Mouse (Mus musculus) embryonic facial prominence, embryonic 14.5 days (tissue): ENCODE data around the gene Zfp429. TPM values are rescaled to one million over a fixed set of nuclear protein-coding genes. Genes with fewer than 3 reads are reported as not detected.
"Not testable (repeated sequence)": the region's sequence is repeated elsewhere in the genome, so short reads cannot be mapped to it uniquely, and the experiment has no call there.

Experiments
- ATAC-seq: fragments of 200-750 bp; cut with Nextera tagmentation; 2 replicates; pipeline ENCODE4 v1.8.0; 2017; ENCODE audit warnings: low read depth, moderate number of reproducible peaks, moderate TSS enrichment
- DNase-seq: peaks from one replicate; pipeline ENCODE4 v3.0.0-alpha.2; 2015; ENCODE audit warnings: low spot score
- H3K27ac ChIP-seq: fragments of 300-500 bp; sonication (generic); replicated peaks from 2 replicates; pipeline ENCODE4 v1.5.1; 2014; ENCODE audit warnings: low read depth, mild to moderate bottlenecking, low read length, moderate library complexity
- H3K27me3 ChIP-seq: fragments of 300-500 bp; sonication (generic); replicated peaks from 2 replicates; pipeline ENCODE4 v1.6.1; 2014; ENCODE audit warnings: low read length; ENCODE audit not compliant: control insufficient read depth, insufficient read depth
- H3K36me3 ChIP-seq: fragments of 300-500 bp; sonication (generic); 2 replicates; pipeline ENCODE4 v1.6.1; 2014; ENCODE audit warnings: low read length, mixed read lengths; ENCODE audit not compliant: control insufficient read depth, insufficient read depth
- H3K4me1 ChIP-seq: fragments of 300-500 bp; sonication (generic); 2 replicates; pipeline ENCODE4 v1.6.1; 2014; ENCODE audit warnings: antibody characterized with exemption, low read length; ENCODE audit not compliant: control insufficient read depth, insufficient read depth
- H3K4me2 ChIP-seq: fragments of 300-500 bp; sonication (generic); 2 replicates; pipeline ENCODE4 v1.6.1; 2014; ENCODE audit warnings: low read depth, mild to moderate bottlenecking, low read length, moderate library complexity, mixed read lengths
- H3K4me3 ChIP-seq: fragments of 300-500 bp; sonication (generic); 2 replicates; pipeline ENCODE4 v1.5.1; 2014; ENCODE audit warnings: low read depth, mild to moderate bottlenecking, low read length
- H3K9ac ChIP-seq: fragments of 300-500 bp; sonication (generic); 2 replicates; pipeline ENCODE4 v1.6.1; 2014; ENCODE audit warnings: low read depth, mild to moderate bottlenecking, low read length, moderate library complexity, mixed read lengths
- H3K9me3 ChIP-seq: fragments of 300-500 bp; sonication (generic); 2 replicates; pipeline ENCODE4 v1.6.1; 2016; ENCODE audit warnings: low read length; ENCODE audit not compliant: control insufficient read depth
- WGBS: fragments of 180-500 bp; shearing (Covaris S2); extraction: QIAGEN DNeasy Blood & Tissue Kit; methylation state at CpG from one replicate; pipeline ENCODE4 v1.1.7; 2014; 5-methylcytosine and 5-hydroxymethylcytosine counted together
- polyA plus RNA-seq: library from polyadenylated mRNA; unstranded; fragments of >200 nt; fragmentation: Nextera tagmentation; extraction: Ambion mirVana; gene quantifications from 2 replicates; pipeline ENCODE4 v1.2.1, GENCODE M21; 2014

The Zfp429 gene
- polyA plus RNA-seq, 1 experiment from 2014 or later, result 6.8 TPM

- Histone ChIP-seq H3K9ac (no peak overlapping the region), H3K36me3 (no peaks in the 10 kb centered on the region), H3K27ac (no peak overlapping the region), H3K4me1 (no peaks in the 10 kb centered on the region), H3K4me2 (no peak overlapping the region), H3K27me3 (no peaks in the 10 kb centered on the region), H3K9me3 (no peaks in the 10 kb centered on the region), H3K4me3 (no peak overlapping the region)
- 89% methylated on average over 6 of the region's 6 CpGs for WGBS
- DNase-seq (no peak), ATAC-seq (no peak)
Observed at GRCm38 (mm10) chr13:67415759-67416158, 16.1 kb upstream of the Zfp429 start.

DNA sequence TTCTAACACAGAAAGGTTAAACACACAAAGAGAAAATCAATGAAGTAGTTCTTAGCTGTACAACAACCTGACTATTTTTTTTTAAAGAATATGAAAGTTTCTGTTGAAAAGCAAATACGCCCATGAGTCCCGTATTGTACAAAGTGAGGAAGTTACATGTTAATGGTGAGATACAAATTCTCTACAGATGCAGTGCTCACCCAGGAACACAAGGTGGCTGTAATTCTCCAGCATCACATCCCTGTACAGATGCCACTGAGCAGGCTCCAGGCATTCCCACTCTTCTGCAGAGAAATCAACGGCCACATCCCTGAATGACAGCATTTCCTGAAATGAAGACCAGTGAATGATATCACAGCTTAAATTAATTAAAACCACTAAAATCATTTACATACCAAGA is 14.0 kb upstream of the Zfp429 start:
- DNase-seq, ATAC-seq, H3K36me3 ChIP-seq, H3K9ac ChIP-seq, H3K4me3 ChIP-seq, H3K27ac ChIP-seq, H3K9me3 ChIP-seq, H3K27me3 ChIP-seq, H3K4me2 ChIP-seq, H3K4me1 ChIP-seq: not testable (repeated sequence)
- 68% methylated on average over 3 of the region's 3 CpGs for WGBS

GRCm38 (mm10) chr13:67376255-67376654 is 23.4 kb downstream of the Zfp429 start:
- H3K4me1 ChIP-seq, H3K27ac ChIP-seq, H3K27me3 ChIP-seq, H3K4me2 ChIP-seq, ATAC-seq, H3K36me3 ChIP-seq, DNase-seq, H3K9me3 ChIP-seq, H3K9ac ChIP-seq, H3K4me3 ChIP-seq: not testable (repeated sequence)
- WGBS, result 66% methylated on average over 3 of the region's 3 CpGs

- ATAC-seq, result peak; percentile 94
- H3K9me3 ChIP-seq, H3K27ac ChIP-seq, H3K27me3 ChIP-seq, H3K36me3 ChIP-seq, H3K4me1 ChIP-seq: not testable (repeated sequence)
- H3K4me3 ChIP-seq, result peak within 1 kb of the TSS; percentile 50
- H3K9ac ChIP-seq, result peak within 1 kb of the TSS; percentile 54; the same call in 1 of the 2 replicates
- DNase-seq, result peak; percentile 83
- H3K4me2 ChIP-seq, result peak within 1 kb of the TSS; percentile 59
- WGBS, result 20% methylated on average over 13 of the region's 15 CpGs
Observed at GRCm38 (mm10) chr13:67375050-67375911, 24.3 kb downstream of the Zfp429 start, which contains the start of the genes Gm28041 and Zfp456. Gene Gm28041 (minus strand): TSS chr13:67375733. Gene Zfp456 (minus strand): TSS chr13:67375810.

GRCm38 (mm10) chr13:67360131-67360744 is 39.4 kb downstream of the Zfp429 start, which contains the start of the genes Gm28044 and Zfp953:
Gene Gm28044 (minus strand): TSS chr13:67360536.
Gene Zfp953 (minus strand): TSS chr13:67360605.
- H3K36me3 ChIP-seq, result no peaks in the 10 kb centered on the region
- no peaks in the 10 kb centered on the region for H3K9me3 ChIP-seq
- peak within 1 kb of the TSS; percentile 59; the same call in 1 of the 2 replicates for H3K27ac ChIP-seq
- H3K9ac ChIP-seq, result peak within 1 kb of the TSS; percentile 74
- peak within 1 kb of the TSS; percentile 74 for H3K4me3 ChIP-seq
- DNase-seq, result peak; percentile 93
- 0 out of 2 replicates have a peak, but pooled peaks cover 3% of the 10 kb centered on the region for H3K4me1 ChIP-seq
- H3K27me3 ChIP-seq, result no peaks in the 10 kb centered on the region
- H3K4me2 ChIP-seq, result peak within 1 kb of the TSS; percentile 78
- under 1% methylated on average over 15 of the region's 15 CpGs for whole genome bisulfite sequencing
- ATAC-seq, result peak; percentile 93

DNA sequence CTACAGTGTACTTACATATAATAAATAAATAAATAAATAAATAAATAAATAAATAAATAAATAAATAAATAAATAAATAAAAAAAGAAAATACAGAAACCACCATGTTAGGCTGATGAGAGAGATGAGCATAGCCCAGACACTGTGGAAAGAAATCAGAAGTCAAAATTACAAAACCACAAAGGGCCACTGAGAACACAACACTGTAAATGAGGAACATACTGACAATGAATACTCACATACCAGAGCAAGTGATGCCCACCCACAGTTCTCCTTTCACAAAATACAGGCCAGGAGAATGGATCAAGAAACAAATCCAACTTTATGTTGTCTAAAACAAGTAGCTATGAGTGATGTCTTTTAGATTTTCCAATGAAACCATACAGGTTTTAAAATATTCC is 47.8 kb downstream of the Zfp429 start:
- H3K9me3 ChIP-seq, result no peaks in the 10 kb centered on the region
- no peak for DNase-seq
- no peak overlapping the region for H3K4me2 ChIP-seq
- no peaks in the 10 kb centered on the region for H3K27me3 ChIP-seq
- no peak overlapping the region for H3K27ac ChIP-seq
- no peaks in the 10 kb centered on the region for H3K4me1 ChIP-seq
- no peak overlapping the region for H3K9ac ChIP-seq
- no peak for ATAC-seq
- no peak overlapping the region for H3K4me3 ChIP-seq
- H3K36me3 ChIP-seq, result no peaks in the 10 kb centered on the region

- H3K27ac ChIP-seq, result no peak overlapping the region
- H3K27me3 ChIP-seq, result no peaks in the 10 kb centered on the region
- peaks cover 19% of the 10 kb centered on the region; the same call in 1 of the 2 replicates for H3K36me3 ChIP-seq
- 84% methylated on average over 2 of the region's 2 CpGs for WGBS
- DNase-seq (no peak), ATAC-seq (no peak)
- H3K4me3 ChIP-seq, result no peak overlapping the region
- no peaks in the 10 kb centered on the region for H3K9me3 ChIP-seq
- H3K9ac ChIP-seq, result no peak overlapping the region
- no peak overlapping the region for H3K4me2 ChIP-seq
- no peaks in the 10 kb centered on the region for H3K4me1 ChIP-seq
Observed at GRCm38 (mm10) chr13:67343422-67343821, 56.2 kb downstream of the Zfp429 start.
